Mouse (Mus musculus): ENCODE data around the gene Frzb. TPM values are rescaled to one million over a fixed set of nuclear protein-coding genes. Genes with fewer than 3 reads are reported as not detected.

Gene Frzb
- total and polyA plus RNA-seq, 3 experiments: not detected

DNA sequence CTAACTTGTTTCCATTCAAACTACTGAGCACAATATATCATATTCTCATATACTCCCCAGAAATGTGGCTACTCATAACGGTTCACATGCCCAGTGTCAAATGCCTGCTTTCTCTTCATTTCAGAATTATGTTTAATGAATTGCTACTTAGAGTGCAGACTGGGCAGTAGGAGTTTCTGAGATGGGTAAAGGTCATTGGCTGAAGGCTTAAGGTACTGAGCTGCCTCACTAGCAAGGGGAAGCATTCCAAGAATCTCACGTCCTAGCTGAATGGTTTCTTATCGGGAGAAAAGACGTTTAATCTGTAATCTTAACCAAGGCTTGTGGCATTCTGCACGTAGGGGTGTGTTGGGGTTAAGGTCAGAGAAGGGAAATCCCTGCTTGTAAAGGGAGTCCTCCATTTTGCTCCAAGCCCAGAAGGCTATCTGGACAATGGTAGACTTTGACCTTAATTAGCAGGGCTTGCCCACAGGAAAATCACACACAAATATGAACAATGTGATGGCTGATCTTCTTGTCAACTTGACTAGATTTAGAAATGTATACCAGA, 26.9 kb upstream of the Frzb start:
- Histone ChIP-seq H3K79me2 (ENCODE audit: control insufficient read depth, insufficient read depth, low read length, poor library complexity) (no peaks in the 10 kb centered on the region), H3K9me3 (replicated peaks; ENCODE audit: insufficient read depth, low read length) (no peaks in the 10 kb centered on the region), H3K4me3 (ENCODE audit: control insufficient read depth in 1 of 2, insufficient read depth in 1 of 2, low read depth in 2 of 2, low read length in 2 of 2) (no peak overlapping the region), H3K36me3 (ENCODE audit: control insufficient read depth in 1 of 2, insufficient read depth in 2 of 2, low read length in 2 of 2) (peaks cover 0 to 4% of the 10 kb centered on the region in 2 experiments; a peak in 2 of 4 replicates), H3K27ac (ENCODE audit: control insufficient read depth, low read depth, low read length) (no peak overlapping the region), H3K9ac (ENCODE audit: control insufficient read depth, low read depth, low read length, poor library complexity, severe bottlenecking) (no peak overlapping the region), H3K4me1 (ENCODE audit: control insufficient read depth in 1 of 2, insufficient read depth in 2 of 2, low read length in 2 of 2) (no peaks in the 10 kb centered on the region), H3K27me3 (ENCODE audit: control insufficient read depth in 1 of 2, insufficient read depth in 2 of 2, low read length in 2 of 2) (no peaks in the 10 kb centered on the region)
- DNase-seq (ENCODE audit: low read depth, low spot score): no peak
- TF ChIP-seq MAZ (IDR thresholded peaks at IDR 0.05; ENCODE audit: low read depth, low read length) (no peak), MEF2A (IDR thresholded peaks at IDR 0.05; ENCODE audit: extremely low read depth, insufficient replicate concordance, low read depth, low read length, poor library complexity, severe bottlenecking) (no peak), KAT2A (conservative IDR thresholded peaks at IDR 0.05; ENCODE audit: low read depth, low read length) (no peak), CHD1 (IDR thresholded peaks at IDR 0.05; ENCODE audit: low read depth, low read length) (no peak), CHD2 (IDR thresholded peaks at IDR 0.05; ENCODE audit: low read length) (no peak), EP300 (IDR thresholded peaks at IDR 0.05; ENCODE audit: low read depth in 1 of 2, low read length in 2 of 2) (no peak), TCF12 (IDR thresholded peaks at IDR 0.05; ENCODE audit: low read depth, low read length) (no peak), RAD21 (IDR thresholded peaks at IDR 0.05; ENCODE audit: low read depth, low read length) (no peak), TAL1 (IDR thresholded peaks at IDR 0.05; ENCODE audit: low read length) (no peak), ETS1 (IDR thresholded peaks at IDR 0.05; ENCODE audit: low read depth, low read length) (no peak), NRF1 (IDR thresholded peaks at IDR 0.05; ENCODE audit: insufficient read depth, low read depth, low read length, poor library complexity, severe bottlenecking) (no peak), ZMIZ1 (IDR thresholded peaks at IDR 0.05; ENCODE audit: low read depth, low read length) (no peak)

DNA sequence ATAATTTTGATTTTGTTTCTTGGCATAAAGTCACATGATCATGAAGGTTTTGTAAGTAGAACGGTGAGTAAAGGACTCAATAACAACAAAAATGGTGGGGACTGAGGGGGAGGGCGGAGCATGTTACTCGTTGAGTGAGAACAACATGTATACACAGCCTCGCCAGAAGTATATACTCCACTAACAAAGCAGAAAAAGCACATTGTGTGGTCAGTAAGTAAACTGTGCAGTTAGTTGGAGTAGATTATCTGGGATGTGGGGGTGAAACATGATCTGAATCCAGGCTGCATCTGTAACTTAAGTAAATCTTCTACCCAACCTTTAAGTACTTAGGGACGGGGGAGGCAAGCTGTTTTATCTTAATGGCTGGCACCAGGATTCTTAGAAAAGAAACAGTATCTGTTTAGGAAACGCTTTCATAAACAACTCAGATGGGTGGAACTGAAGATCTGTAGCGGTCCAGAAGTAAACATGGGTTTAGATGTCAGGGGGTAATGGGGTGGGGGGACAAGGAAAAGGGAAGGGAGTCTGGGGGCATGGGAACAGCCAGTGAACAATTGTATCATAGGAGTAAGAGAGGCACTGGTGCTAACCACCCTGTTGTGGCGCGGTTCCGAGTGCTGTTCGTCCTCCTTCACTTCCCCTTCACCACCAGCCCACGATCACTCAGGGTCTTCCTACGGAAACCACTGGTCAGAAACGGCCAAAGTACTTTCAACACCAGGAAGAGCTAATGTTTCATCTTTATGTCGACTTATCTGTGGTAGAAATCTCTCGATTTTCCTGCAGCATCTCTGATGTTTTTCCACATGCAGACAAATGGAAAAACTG, 18.8 kb upstream of the Frzb start:
- Histone ChIP-seq H3K4me3 (ENCODE audit: control insufficient read depth in 1 of 2, insufficient read depth in 1 of 2, low read depth in 2 of 2, low read length in 2 of 2) (no peak overlapping the region), H3K27ac (ENCODE audit: control insufficient read depth, low read depth, low read length) (no peak overlapping the region), H3K36me3 (ENCODE audit: control insufficient read depth in 1 of 2, insufficient read depth in 2 of 2, low read length in 2 of 2) (no peaks in the 10 kb centered on the region), H3K4me1 (ENCODE audit: control insufficient read depth in 1 of 2, insufficient read depth in 2 of 2, low read length in 2 of 2) (no peaks in the 10 kb centered on the region), H3K9ac (ENCODE audit: control insufficient read depth, low read depth, low read length, poor library complexity, severe bottlenecking) (no peak overlapping the region), H3K79me2 (ENCODE audit: control insufficient read depth, insufficient read depth, low read length, poor library complexity) (no peaks in the 10 kb centered on the region), H3K9me3 (replicated peaks; ENCODE audit: insufficient read depth, low read length) (no peaks in the 10 kb centered on the region), H3K27me3 (ENCODE audit: control insufficient read depth in 1 of 2, insufficient read depth in 2 of 2, low read length in 2 of 2) (no peaks in the 10 kb centered on the region)
- DNase-seq (ENCODE audit: low read depth, low spot score): no peak
- no peak for TF ChIP-seq EP300 (IDR thresholded peaks at IDR 0.05; ENCODE audit: low read depth in 1 of 2, low read length in 2 of 2)
- no peak for TF ChIP-seq RCOR1 (IDR thresholded peaks at IDR 0.05; ENCODE audit: low read depth, low read length)
- TF ChIP-seq MAX (IDR thresholded peaks at IDR 0.05; ENCODE audit: low read length): no peak
- no peak for TF ChIP-seq CTCF (IDR thresholded peaks at IDR 0.05 in 2 of 3, conservative IDR thresholded peaks at IDR 0.05 in 1 of 3; ENCODE audit: control insufficient read depth in 1 of 3, insufficient read depth in 1 of 3, low read depth in 2 of 3, low read length in 3 of 3, poor library complexity in 1 of 3, severe bottlenecking in 1 of 3)
- TF ChIP-seq GATA1 (IDR thresholded peaks at IDR 0.05; ENCODE audit: low read depth, low read length): no peak
- no peak for TF ChIP-seq USF2 (IDR thresholded peaks at IDR 0.05; ENCODE audit: borderline replicate concordance in 1 of 2, insufficient read depth in 1 of 2, low read depth in 1 of 2, low read length in 2 of 2)
- no peak for TF ChIP-seq NRF1 (IDR thresholded peaks at IDR 0.05; ENCODE audit: insufficient read depth, low read depth, low read length, poor library complexity, severe bottlenecking)
- TF ChIP-seq NELFE (IDR thresholded peaks at IDR 0.05; ENCODE audit: low read depth, low read length): no peak
- no peak for TF ChIP-seq MYB (IDR thresholded peaks at IDR 0.05; ENCODE audit: low read depth, low read length)
- TF ChIP-seq POLR2AphosphoS5 (IDR thresholded peaks at IDR 0.05; ENCODE audit: borderline replicate concordance, low read depth, low read length): no peak
- no peak for TF ChIP-seq E2F4 (IDR thresholded peaks at IDR 0.05; ENCODE audit: borderline replicate concordance, low read depth, low read length)
- no peak for TF ChIP-seq MAZ (IDR thresholded peaks at IDR 0.05; ENCODE audit: low read depth, low read length)
- no peak for TF ChIP-seq MAFK (IDR thresholded peaks at IDR 0.05; ENCODE audit: borderline replicate concordance, low read depth, low read length)
- no peak for TF ChIP-seq ZNF384 (IDR thresholded peaks at IDR 0.05; ENCODE audit: low read depth, low read length)
- no peak for TF ChIP-seq KAT2A (conservative IDR thresholded peaks at IDR 0.05; ENCODE audit: low read depth, low read length)
- no peak for TF ChIP-seq TAL1 (IDR thresholded peaks at IDR 0.05; ENCODE audit: low read length)
- TF ChIP-seq POLR2AphosphoS2 (IDR thresholded peaks at IDR 0.05; ENCODE audit: low read length): no peak

Measured in MEL (cell line).